Mouse (Mus musculus) G1E (cell line): Measurements from ENCODE around the gene Opn3.

Experiments
- CTCF ChIP-seq: IDR thresholded peaks from 2 replicates; pipeline ENCODE4 v1.5.1; 2012; ENCODE audit warnings: low read depth, low read length, inconsistent platforms, mixed read lengths
- TAL1 ChIP-seq: conservative IDR thresholded peaks from 2 replicates; pipeline ENCODE4 v1.6.1; 2012; ENCODE audit warnings: low read depth, low read length, inconsistent platforms, mixed read lengths

DNA sequence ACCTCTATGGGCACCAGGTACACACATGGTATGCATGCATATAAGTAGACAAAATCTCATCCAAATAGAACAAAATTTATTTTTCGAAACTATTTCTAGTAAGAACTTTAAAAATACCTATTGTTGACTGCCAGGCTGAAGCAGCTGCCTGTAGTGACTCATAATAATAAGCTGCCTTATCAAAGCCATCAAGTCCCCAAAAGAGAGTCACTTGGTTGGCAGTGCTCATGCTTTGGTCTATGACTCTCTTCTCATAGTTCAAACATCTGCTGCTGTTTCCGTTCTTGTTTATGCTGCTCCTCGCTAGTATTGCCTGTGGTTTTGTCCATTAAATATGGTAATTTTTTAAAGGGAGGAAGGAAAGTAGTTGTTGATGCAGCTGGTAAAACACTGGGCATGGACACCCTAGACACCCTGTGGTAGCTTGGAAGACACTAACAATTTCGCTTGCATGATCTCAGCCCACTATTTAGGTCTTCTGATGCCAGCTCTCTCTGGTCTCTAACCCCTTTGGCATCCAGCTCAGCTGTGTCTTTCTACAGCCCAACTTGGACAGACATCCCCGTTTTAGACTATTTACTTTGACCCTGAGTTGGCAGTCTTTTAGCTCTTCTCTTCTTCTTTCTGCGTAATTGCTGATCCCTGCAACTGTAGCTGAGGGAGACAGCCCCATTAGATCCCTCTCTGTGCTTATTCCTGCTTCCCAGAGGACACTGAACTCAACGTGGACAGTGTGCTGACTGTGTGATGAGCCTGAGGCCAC, 18.8 kb downstream of the Opn3 start:
- TF ChIP-seq CTCF (no peak), TAL1 (no peak)
